Mouse (Mus musculus) lung, adult 2 months (tissue): ENCODE data around the gene Opn1sw. TPM values are rescaled to one million over a fixed set of nuclear protein-coding genes. Genes with fewer than 3 reads are reported as not detected.
"Not testable (repeated sequence)": the region's sequence is repeated elsewhere in the genome, so short reads cannot be mapped to it uniquely, and the experiment has no call there.

Source experiments
- DNase-seq: peaks from one replicate; pipeline ENCODE4 v3.0.0; 2022
- H3K4me1 ChIP-seq: fragments of 200-500 bp; 2 replicates; pipeline ENCODE4 v1.6.1; 2011; ENCODE audit warnings: low read length; ENCODE audit not compliant: control insufficient read depth, insufficient read depth
- H3K4me3 ChIP-seq: fragments of 200-500 bp; replicated peaks from 2 replicates; pipeline ENCODE3; 2011; ENCODE audit warnings: low read depth, mild to moderate bottlenecking, control low read depth, low read length; ENCODE audit errors: extremely low read depth
- CTCF ChIP-seq: fragments of 200-500 bp; IDR thresholded peaks from 2 replicates; pipeline ENCODE4 v1.5.1; 2011; ENCODE audit warnings: mild to moderate bottlenecking, low read length, control low read depth; ENCODE audit not compliant: insufficient read depth
- POLR2A ChIP-seq: fragments of 200-500 bp; IDR thresholded peaks from 2 replicates; pipeline ENCODE4 v1.6.1; 2011; ENCODE audit warnings: low read depth, mild to moderate bottlenecking, control low read depth, low read length, borderline replicate concordance; ENCODE audit errors: extremely low read depth
- WGBS: fragments of 180-500 bp; shearing (Covaris S2); methylation state at CpG from one replicate; pipeline ENCODE4 v1.1.7; 2018; 5-methylcytosine and 5-hydroxymethylcytosine counted together
- polyA plus RNA-seq: library from polyadenylated mRNA; depleted of rRNA; stranded (reverse); fragments of >200 nt; gene quantifications from 2 replicates; pipeline ENCODE4 v1.2.3, GENCODE M21; 2012; rRNA removed

Gene Opn1sw
- polyA plus RNA-seq, 1 experiment = 0.21 TPM

DNA sequence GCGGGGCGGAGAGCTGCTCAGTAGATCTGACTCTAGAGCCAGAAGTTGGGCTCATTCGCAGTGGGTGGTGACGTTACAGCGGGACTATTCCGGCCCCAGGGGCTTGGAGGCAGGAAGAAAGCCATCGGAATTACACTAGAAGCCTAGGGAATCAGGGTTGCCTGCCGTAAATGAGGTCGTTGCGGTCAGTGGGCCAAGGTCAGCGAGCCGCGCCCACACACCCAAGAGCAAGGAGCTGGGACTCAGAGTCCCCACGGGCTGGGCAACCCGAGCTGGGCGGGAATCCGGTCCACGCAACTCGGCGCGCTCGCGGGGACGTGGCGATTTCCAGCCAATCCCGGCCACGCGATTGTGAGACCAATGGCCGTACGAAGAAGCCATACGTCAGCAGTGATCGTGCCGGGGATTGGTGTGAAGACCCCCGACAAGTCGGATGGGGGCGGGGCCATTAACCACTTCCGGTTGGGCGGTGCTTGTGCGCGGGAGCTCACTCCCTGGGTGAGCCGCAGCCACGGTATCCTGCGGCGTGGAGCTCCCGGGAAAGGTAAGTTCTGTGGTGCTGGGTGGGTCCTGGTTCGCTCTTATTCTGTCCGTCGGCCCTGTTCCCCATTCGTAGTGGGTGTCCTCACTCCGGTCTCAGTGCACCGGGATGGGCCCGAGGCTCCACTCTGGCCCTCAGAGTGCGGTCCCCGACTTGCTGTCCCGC lies 40.5 kb downstream of the Opn1sw start, which contains the start of gene Calu:
Gene Calu (plus strand): TSS at position 405 of the 706 bp plus-strand sequence.
- under 1% methylated on average over 55 of the region's 55 CpGs for WGBS
- peak; percentile 100 for DNase-seq
- Histone ChIP-seq H3K4me1 (peaks cover 15% of the 10 kb centered on the region), H3K4me3 (peak within 1 kb of the TSS; percentile 92)
- TF ChIP-seq POLR2A (peak; percentile 97), CTCF (no peak)

DNA sequence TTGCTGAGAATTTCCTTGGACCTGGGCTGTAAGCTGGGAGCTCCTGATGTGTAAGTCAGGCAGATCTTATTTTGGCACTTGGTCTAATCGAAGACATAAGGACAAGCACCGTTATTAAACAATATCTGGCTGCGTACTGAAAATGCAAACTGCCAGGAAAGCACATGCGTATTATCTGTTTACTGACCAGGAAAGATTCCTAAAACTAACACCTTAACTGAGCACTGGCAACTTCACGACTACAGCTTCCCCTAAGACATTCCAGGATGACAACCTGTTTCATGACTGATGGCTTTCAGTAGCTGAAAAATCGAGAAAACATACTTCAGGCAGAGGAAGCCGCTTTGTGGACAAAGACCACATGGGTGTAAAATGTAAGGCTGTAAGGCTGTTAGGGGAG lies 41.1 kb downstream of the Opn1sw start:
- Histone ChIP-seq H3K4me3 (peak overlapping the region; percentile 74), H3K4me1 (peaks cover 11% of the 10 kb centered on the region)
- DNase-seq = no peak
- WGBS = 20% methylated on average over 7 of the region's 7 CpGs
- no peak for TF ChIP-seq POLR2A
- no peak for TF ChIP-seq CTCF

DNA sequence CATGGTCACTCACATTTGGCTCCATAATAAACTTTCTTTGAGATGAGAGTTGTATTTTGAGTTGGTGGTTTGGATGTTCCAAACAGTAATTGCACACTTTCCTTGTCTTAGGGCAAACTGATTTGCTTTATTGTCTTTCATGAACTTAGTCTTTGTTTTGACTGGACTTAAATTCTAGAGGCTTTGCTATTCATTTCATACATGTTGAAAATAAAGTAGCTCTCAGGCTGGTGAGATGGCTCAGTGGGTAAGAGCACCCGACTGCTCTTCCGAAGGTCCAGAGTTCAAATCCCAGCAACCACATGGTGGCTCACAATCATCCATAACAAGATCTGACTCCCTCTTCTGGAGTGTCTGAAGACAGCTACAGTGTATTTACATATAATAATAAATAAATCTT lies 41.8 kb downstream of the Opn1sw start:
- 95% methylated on average over 2 of the region's 2 CpGs for whole genome bisulfite sequencing
- not testable (repeated sequence) for H3K4me3 ChIP-seq, DNase-seq, H3K4me1 ChIP-seq

DNA sequence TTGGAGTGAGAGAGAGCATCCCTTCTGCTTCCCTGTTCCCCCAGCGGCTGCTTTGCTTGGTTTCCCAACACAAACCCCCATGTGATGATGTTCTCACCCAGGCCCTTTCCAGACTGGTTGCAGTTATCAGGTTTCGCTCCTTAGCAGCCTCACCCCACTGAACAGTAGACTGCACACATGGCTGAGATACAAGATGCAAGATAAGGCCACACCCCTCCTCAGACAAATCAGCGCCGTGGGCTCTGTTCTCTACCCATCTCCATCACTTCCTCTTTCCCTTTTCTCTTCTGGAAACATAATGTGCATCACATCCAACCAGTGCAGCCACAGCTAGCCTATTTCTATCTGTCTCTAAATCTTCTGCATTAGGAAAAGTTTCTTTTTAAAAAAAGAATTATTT lies 58.8 kb downstream of the Opn1sw start:
- 56% methylated on average over 4 of the region's 4 CpGs for WGBS
- no peak overlapping the region for H3K4me3 ChIP-seq
- no peak for DNase-seq
- no peaks in the 10 kb centered on the region for H3K4me1 ChIP-seq
- TF ChIP-seq POLR2A = no peak
- no peak for TF ChIP-seq CTCF

DNA sequence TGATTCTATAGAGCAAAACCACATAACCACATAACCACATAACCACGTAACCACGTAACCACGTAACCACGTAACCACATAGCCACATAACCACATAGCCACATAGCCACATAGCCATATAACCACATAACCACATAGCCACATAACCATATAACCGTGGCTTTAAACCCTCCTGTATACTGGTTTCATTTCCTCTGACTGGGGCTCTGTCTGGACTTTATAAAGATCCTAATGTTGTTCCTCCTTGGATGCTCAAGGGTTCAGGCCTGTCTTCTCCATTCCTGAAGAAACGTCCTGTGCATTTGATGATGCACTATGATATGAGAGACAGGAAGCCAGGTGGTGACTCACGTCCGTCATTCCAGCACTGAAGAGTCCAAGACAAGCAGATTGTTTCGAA lies 61.3 kb downstream of the Opn1sw start:
- H3K4me3 ChIP-seq = no peak overlapping the region
- H3K4me1 ChIP-seq = no peaks in the 10 kb centered on the region
- DNase-seq = no peak
- TF ChIP-seq CTCF = no peak
- no peak for TF ChIP-seq POLR2A
- WGBS = 74% methylated on average over 9 of the region's 9 CpGs

Other genes starting within 250 kb of the Opn1sw start
- 6.5 and 10.8 TPM in 2 replicates for gene Rbm28, start 223.5 kb downstream of the Opn1sw start, polyA plus RNA-seq
- gene Prrt4, start 208.9 kb downstream of the Opn1sw start, polyA plus RNA-seq = 10.8 and 12.2 TPM in 2 replicates
- 214 and 217 TPM in 2 replicates for gene Impdh1, start 172.1 kb downstream of the Opn1sw start, polyA plus RNA-seq
- gene Hilpda, start 116.0 kb downstream of the Opn1sw start, polyA plus RNA-seq = 154 and 155 TPM in 2 replicates
- 5.3 and 5.6 TPM in 2 replicates for gene Fam71f2, start 108.9 kb downstream of the Opn1sw start, polyA plus RNA-seq
- 0.08 TPM in 1 of 2 replicates, not detected in the other for gene Fam71f1, start 69.3 kb downstream of the Opn1sw start, polyA plus RNA-seq
- gene Calu, start 40.4 kb downstream of the Opn1sw start, polyA plus RNA-seq = 44.0 and 76.1 TPM in 2 replicates
- gene Ccdc136, start 7.8 kb upstream of the Opn1sw start, polyA plus RNA-seq = 2.5 and 3.2 TPM in 2 replicates
- 4.9 and 11.2 TPM in 2 replicates for gene Flnc, start 44.8 kb upstream of the Opn1sw start, polyA plus RNA-seq
- 256 and 275 TPM in 2 replicates for gene Atp6v1f, start 79.2 kb upstream of the Opn1sw start, polyA plus RNA-seq
- 0.20 TPM in 1 of 2 replicates, not detected in the other for gene Atp6v1fnb, start 83.0 kb upstream of the Opn1sw start, polyA plus RNA-seq
- 8.8 and 12.3 TPM in 2 replicates for gene Kcp, start 119.5 kb upstream of the Opn1sw start, polyA plus RNA-seq
- gene Irf5, start 138.2 kb upstream of the Opn1sw start, polyA plus RNA-seq = 35.2 and 36.6 TPM in 2 replicates
- gene Tnpo3, start 221.4 kb upstream of the Opn1sw start, polyA plus RNA-seq = 36.9 and 42.4 TPM in 2 replicates